Mouse (Mus musculus) adrenal gland, postnatal 10 days (tissue): ENCODE results near the gene Txlna. TPM values are rescaled to one million over a fixed set of nuclear protein-coding genes. Genes with fewer than 3 reads are reported as not detected.
A peak's percentile ranks its signal among the peaks of the same experiment; 100 is the strongest.

Experiments
- DNase-seq: peaks from one replicate; pipeline ENCODE4 v3.0.0; 2021; ENCODE audit warnings: mixed read lengths
- microRNA-seq: library from miRNA; unstranded; fragments of <30 nt; microRNA quantifications from one replicate; pipeline ENCODE4 v1.2.0, GENCODE M21; 2021
- total RNA-seq, 2 experiments: library from RNA; stranded (reverse); gene quantifications; 2 replicates each; pipeline ENCODE4 v1.2.3; 2021

Txlna gene
- total RNA-seq, 2 experiments from 2014 or later = 56.7 to 61.2 TPM

GRCm38 (mm10) chr4:129588865-129589264, 52.0 kb downstream of the Txlna start:
- DNase-seq = no peak

GRCm38 (mm10) chr4:129586943-129587342, 53.9 kb downstream of the Txlna start:
- DNase-seq = no peak

GRCm38 (mm10) chr4:129585773-129586172, 55.1 kb downstream of the Txlna start:
- no peak for DNase-seq

- peak; percentile 92 for DNase-seq
These were observed 55.8 kb downstream of the Txlna start for GRCm38 (mm10) chr4:129584884-129585608.

- no peak for DNase-seq
These were observed 56.5 kb downstream of the Txlna start for GRCm38 (mm10) chr4:129584370-129584769.

- DNase-seq = no peak
These were observed 58.6 kb downstream of the Txlna start for GRCm38 (mm10) chr4:129582251-129582650.

GRCm38 (mm10) chr4:129580347-129580746, 60.5 kb downstream of the Txlna start:
- DNase-seq = no peak

- peak; percentile 39 for DNase-seq
These were observed 62.4 kb downstream of the Txlna start, which contains the start of gene Fam167b for GRCm38 (mm10) chr4:129578466-129578865. TSS of gene Fam167b (minus strand) at chr4:129578549.

- DNase-seq = no peak
These were observed 63.2 kb downstream of the Txlna start for GRCm38 (mm10) chr4:129577688-129578087.

- peak; percentile 86 for DNase-seq
These were observed 63.9 kb downstream of the Txlna start for GRCm38 (mm10) chr4:129576863-129577491.

Small RNA genes within 50 kb of the gene (microRNA-seq; reads per million reads assigned to microRNA genes)
- gene Mir7016 = not detected

Other genes starting within 250 kb of the Txlna start
- gene Zbtb8b, start 200.2 kb downstream of the Txlna start, total RNA-seq = under 1 TPM; 0.33 to 0.39 TPM
- 10 to 100 TPM; 41.3 to 45.7 TPM for gene Bsdc1, start 179.5 kb downstream of the Txlna start, total RNA-seq
- not detected for gene Tssk3, start 150.0 kb downstream of the Txlna start, total RNA-seq
- not detected for gene Fam229a, start 149.9 kb downstream of the Txlna start, total RNA-seq
- gene Marcksl1, start 127.5 kb downstream of the Txlna start, total RNA-seq = 10 to 100 TPM; 75.3 to 85.9 TPM
- gene Hdac1, start 98.4 kb downstream of the Txlna start, total RNA-seq = 10 to 100 TPM; 54.5 to 59.1 TPM
- gene Lck, start 67.4 kb downstream of the Txlna start, total RNA-seq = 1 to 10 TPM; 8.1 to 9.8 TPM
- 10 to 100 TPM; 24.4 to 28.1 TPM for gene Fam167b, start 62.5 kb downstream of the Txlna start, total RNA-seq
- 100 to 1,000 TPM; 192 to 198 TPM for gene Eif3i, start 40.4 kb downstream of the Txlna start, total RNA-seq
- gene Tmem234, start 40.4 kb downstream of the Txlna start, total RNA-seq = 10 to 100 TPM; 83.6 to 86.2 TPM
- 1 to 10 TPM in 1 of 2 experiments, under 1 TPM in 1; 0.99 to 2.0 TPM for gene Dcdc2b, start 26.8 kb downstream of the Txlna start, total RNA-seq
- 10 to 100 TPM; 17.4 to 28.2 TPM for gene Iqcc, start 22.0 kb downstream of the Txlna start, total RNA-seq
- gene Ccdc28b, start 17.1 kb downstream of the Txlna start, total RNA-seq = 10 to 100 TPM; 59.4 to 64.4 TPM
- gene Kpna6, start 31.7 kb upstream of the Txlna start, total RNA-seq = 10 to 100 TPM; 70.4 to 80.6 TPM
- 10 to 100 TPM in 1 of 2 experiments, 1 to 10 TPM in 1; 9.7 to 11.4 TPM for gene Tmem39b, start 55.8 kb upstream of the Txlna start, total RNA-seq
- 10 to 100 TPM; 64.3 to 83.7 TPM for gene Khdrbs1, start 101.2 kb upstream of the Txlna start, total RNA-seq
- 100 to 1,000 TPM; 260 to 289 TPM for gene Ptp4a2, start 170.2 kb upstream of the Txlna start, total RNA-seq